Mouse (Mus musculus) liver, adult 2 months (tissue): Measurements from ENCODE around the gene Rnf216.

ENCODE experiments used
- CTCF ChIP-seq: fragments of 200-500 bp; IDR thresholded peaks from 2 replicates; pipeline ENCODE4 v1.5.1; 2011; ENCODE audit warnings: low read depth, low read length, control low read depth
- POLR2A ChIP-seq: fragments of 200-500 bp; IDR thresholded peaks from 2 replicates; pipeline ENCODE4 v1.6.1; 2011; ENCODE audit warnings: low read length, control low read depth; ENCODE audit not compliant: insufficient read depth; ENCODE audit errors: extremely low read depth

- TF ChIP-seq CTCF (no peak), POLR2A (no peak)
Observed at GRCm38 (mm10) chr5:142994746-142995145, 118.0 kb downstream of the Rnf216 start.
